ENCODE assay signal across 8 mouse cellular contexts in genomic region chr17:29886061-29886460, GRCm38 (mm10).
A peak's percentile ranks its signal among the peaks of the same experiment; 100 is the strongest.
DNase-seq lines count a peak whose midpoint lies in the region; ATAC-seq and TF ChIP-seq lines count a peak whose summit lies in the region.

No protein-coding gene starts in this region.

- no peak for ATAC-seq in embryonic facial prominence, embryonic 15.5 days (ENCODE audit: insufficient number of reproducible peaks, low FRiP score, low TSS enrichment, low read depth)
- no peak for ATAC-seq in hindbrain, postnatal 0 days
- ATAC-seq in erythroid progenitor cell, adult 5-6 weeks (replicated peaks; ENCODE audit: low FRiP score, poor library complexity, severe bottlenecking): no peak

- DNase-seq in gastrocnemius, postnatal 10 days: peak; percentile 56
- DNase-seq in gastrocnemius, postnatal 14 days: no peak
- DNase-seq in hindbrain, postnatal 0 days (ENCODE audit: low spot score): peak; percentile 87
- DNase-seq in midbrain, embryonic 10.5 days (ENCODE audit: low spot score): no peak
- no peak for DNase-seq in spleen, postnatal 14 days (ENCODE audit: low spot score in 2 of 2)

- no peak overlapping the region for H3K27ac ChIP-seq in embryonic facial prominence, embryonic 15.5 days (replicated peaks)
- H3K27ac ChIP-seq in hindbrain, postnatal 0 days: peak overlapping the region; percentile 86
- H3K27ac ChIP-seq in midbrain, embryonic 10.5 days (replicated peaks): peak overlapping the region; percentile 88

- WGBS in embryonic facial prominence, embryonic 15.5 days: 1% methylated on average over 4 of the region's 4 CpGs
- WGBS in hindbrain, postnatal 0 days: 7% methylated on average over 4 of the region's 4 CpGs
- 4% methylated on average over 4 of the region's 4 CpGs for WGBS in midbrain, embryonic 10.5 days

- intact Hi-C loops in gastrocnemius, postnatal 14 days (cut with DNase I; ENCODE audit: low total_unique reads): no loop called here

- peak overlapping the region; percentile 79 for H3K4me3 ChIP-seq in E14TG2a.4 (replicated peaks; ENCODE audit: low read length)
- peak overlapping the region; percentile 70 for H3K4me3 ChIP-seq in embryonic facial prominence, embryonic 15.5 days (replicated peaks)
- peak overlapping the region; percentile 62 for H3K4me3 ChIP-seq in hindbrain, postnatal 0 days (ENCODE audit: low read length)
- peak overlapping the region; percentile 70 for H3K4me3 ChIP-seq in midbrain, embryonic 10.5 days

- peaks cover 59% of the 10 kb centered on the region for H3K4me1 ChIP-seq in E14TG2a.4 (replicated peaks; ENCODE audit: low read depth, low read length)
- peaks cover 50% of the 10 kb centered on the region for H3K4me1 ChIP-seq in embryonic facial prominence, embryonic 15.5 days
- H3K4me1 ChIP-seq in hindbrain, postnatal 0 days (ENCODE audit: insufficient read depth, low read length): peaks cover 31% of the 10 kb centered on the region
- peaks cover 77% of the 10 kb centered on the region for H3K4me1 ChIP-seq in midbrain, embryonic 10.5 days

- H3K36me3 ChIP-seq in E14TG2a.4 (ENCODE audit: insufficient read depth, low read length): no peaks in the 10 kb centered on the region
- H3K36me3 ChIP-seq in embryonic facial prominence, embryonic 15.5 days: no peaks in the 10 kb centered on the region
- no peaks in the 10 kb centered on the region for H3K36me3 ChIP-seq in hindbrain, postnatal 0 days (ENCODE audit: insufficient read depth, low read length)
- no peaks in the 10 kb centered on the region for H3K36me3 ChIP-seq in midbrain, embryonic 10.5 days

- peaks cover 80% of the 10 kb centered on the region for H3K27me3 ChIP-seq in E14TG2a.4 (ENCODE audit: insufficient read depth, low read length)
- H3K27me3 ChIP-seq in embryonic facial prominence, embryonic 15.5 days: peaks cover 59% of the 10 kb centered on the region
- H3K27me3 ChIP-seq in hindbrain, postnatal 0 days (ENCODE audit: insufficient read depth, low read length): no peaks in the 10 kb centered on the region
- H3K27me3 ChIP-seq in midbrain, embryonic 10.5 days (ENCODE audit: low read depth, poor library complexity, severe bottlenecking): peaks cover 71% of the 10 kb centered on the region

- TF ChIP-seq CTCF in E14TG2a.4 (conservative IDR thresholded peaks at IDR 0.05; ENCODE audit: low read length): no peak
- TF ChIP-seq CTCF in hindbrain, postnatal 0 days (IDR thresholded peaks at IDR 0.05; ENCODE audit: low read depth): no peak

- H3K4me2 ChIP-seq in embryonic facial prominence, embryonic 15.5 days (replicated peaks): peak overlapping the region; percentile 93
- H3K4me2 ChIP-seq in hindbrain, postnatal 0 days (ENCODE audit: low read depth, low read length): peak overlapping the region; percentile 93

- H3K9me3 ChIP-seq in E14TG2a.4 (ENCODE audit: low read length): no peaks in the 10 kb centered on the region
- no peaks in the 10 kb centered on the region for H3K9me3 ChIP-seq in embryonic facial prominence, embryonic 15.5 days (replicated peaks)
- no peaks in the 10 kb centered on the region for H3K9me3 ChIP-seq in hindbrain, postnatal 0 days (ENCODE audit: low read length)
- H3K9me3 ChIP-seq in midbrain, embryonic 10.5 days (replicated peaks): no peaks in the 10 kb centered on the region

- H3K9ac ChIP-seq in embryonic facial prominence, embryonic 15.5 days: no peak overlapping the region
- H3K9ac ChIP-seq in hindbrain, postnatal 0 days (replicated peaks; ENCODE audit: low read length): peak overlapping the region; percentile 59

Comparison
In these comparisons a context has a peak if more than half of its experiments do, and no peak if none do; other contexts are left out.
1. DNase-seq: peak in gastrocnemius, postnatal 10 days (single experiment) and hindbrain, postnatal 0 days (single experiment); none in gastrocnemius, postnatal 14 days (single experiment), midbrain, embryonic 10.5 days (single experiment) and spleen, postnatal 14 days (0 of 2).
2. Peak in every context shown above with its lines, with median percentiles within 50 percentile points of each other: H3K4me3 ChIP-seq.